16 mouse cellular contexts compared by ENCODE assay signal in genomic region chr3:33048304-33048703, GRCm38 (mm10).
DNase-seq lines count a peak whose midpoint lies in the region; ATAC-seq lines count a peak whose summit lies in the region.
"Had no signal": no experiment of that assay in that cellular context is flagged by ENCODE, and none has a peak within 500 bp of the region (broad histone marks: within the 10 kb centered on the region; RNA-seq: fewer than 3 reads in every experiment).

No protein-coding gene starts in this region.

- DNase-seq in embryonic facial prominence, embryonic 14.5 days (ENCODE audit: low spot score): peak; percentile 4
- DNase-seq in embryonic facial prominence, embryonic 10.5 days (ENCODE audit: low spot score): no peak
- no peak for DNase-seq in midbrain, embryonic 10.5 days (ENCODE audit: low spot score)
- DNase-seq in midbrain, embryonic 14.5 days: no peak
- DNase-seq in lung, postnatal 4 days: no peak
- DNase-seq in natural killer cell, adult 2 months (ENCODE audit: low spot score in 2 of 2): no peak
- DNase-seq: adrenal gland, postnatal 36 days; kidney, adult 9 months; liver, postnatal 0 days; right cerebral cortex, adult 18-20 months; thymus, postnatal 14 days had no signal

- no peaks in the 10 kb centered on the region for H3K27me3 ChIP-seq in embryonic facial prominence, embryonic 14.5 days (replicated peaks; ENCODE audit: control insufficient read depth, insufficient read depth, low read length)
- H3K27me3 ChIP-seq in embryonic facial prominence, embryonic 10.5 days (replicated peaks; ENCODE audit: low read depth, poor library complexity, severe bottlenecking): no peaks in the 10 kb centered on the region
- H3K27me3 ChIP-seq in midbrain, embryonic 10.5 days (ENCODE audit: low read depth, poor library complexity, severe bottlenecking): no peaks in the 10 kb centered on the region
- H3K27me3 ChIP-seq in midbrain, embryonic 14.5 days (ENCODE audit: control insufficient read depth, insufficient read depth, low read length): no peaks in the 10 kb centered on the region
- no peaks in the 10 kb centered on the region for H3K27me3 ChIP-seq in midbrain, embryonic 13.5 days
- H3K27me3 ChIP-seq: heart, embryonic 13.5 days; midbrain, embryonic 12.5 days; Patski; stomach, embryonic 15.5 days had no signal

- no peak overlapping the region for H3K9ac ChIP-seq in embryonic facial prominence, embryonic 14.5 days (ENCODE audit: low read depth, low read length)
- H3K9ac ChIP-seq in midbrain, embryonic 14.5 days (replicated peaks; ENCODE audit: low read length): no peak overlapping the region
- H3K9ac ChIP-seq in midbrain, embryonic 13.5 days (replicated peaks): no peak overlapping the region
- H3K9ac ChIP-seq: heart, embryonic 13.5 days; liver, postnatal 0 days; midbrain, embryonic 12.5 days; stomach, embryonic 15.5 days had no signal

- H3K4me3 ChIP-seq in embryonic facial prominence, embryonic 14.5 days (ENCODE audit: low read depth, low read length): no peak overlapping the region
- no peak overlapping the region for H3K4me3 ChIP-seq in embryonic facial prominence, embryonic 10.5 days
- no peak overlapping the region for H3K4me3 ChIP-seq in midbrain, embryonic 10.5 days
- no peak overlapping the region for H3K4me3 ChIP-seq in midbrain, embryonic 14.5 days (replicated peaks; ENCODE audit: low read depth, low read length)
- H3K4me3 ChIP-seq in midbrain, embryonic 13.5 days (replicated peaks): no peak overlapping the region
- H3K4me3 ChIP-seq: heart, embryonic 13.5 days; midbrain, embryonic 12.5 days; stomach, embryonic 15.5 days had no signal

- no peak overlapping the region for H3K27ac ChIP-seq in embryonic facial prominence, embryonic 14.5 days (replicated peaks; ENCODE audit: low read depth, low read length)
- no peak overlapping the region for H3K27ac ChIP-seq in embryonic facial prominence, embryonic 10.5 days (replicated peaks)
- H3K27ac ChIP-seq in midbrain, embryonic 10.5 days (replicated peaks): peak overlapping the region; percentile 49; the same call in 1 of the 2 replicates
- no peak overlapping the region for H3K27ac ChIP-seq in midbrain, embryonic 14.5 days (replicated peaks; ENCODE audit: low read depth, low read length)
- H3K27ac ChIP-seq in midbrain, embryonic 13.5 days: no peak overlapping the region
- H3K27ac ChIP-seq: heart, embryonic 13.5 days; midbrain, embryonic 12.5 days; stomach, embryonic 15.5 days had no signal

- no peaks in the 10 kb centered on the region for H3K4me1 ChIP-seq in embryonic facial prominence, embryonic 14.5 days (ENCODE audit: control insufficient read depth, insufficient read depth, low read length)
- H3K4me1 ChIP-seq in embryonic facial prominence, embryonic 10.5 days: no peaks in the 10 kb centered on the region
- peaks cover 9% of the 10 kb centered on the region; the same call in 1 of the 2 replicates for H3K4me1 ChIP-seq in midbrain, embryonic 10.5 days
- 0 out of 2 replicates have a peak, but pooled peaks cover 5% of the 10 kb centered on the region for H3K4me1 ChIP-seq in midbrain, embryonic 14.5 days (ENCODE audit: control insufficient read depth, insufficient read depth, low read length)
- H3K4me1 ChIP-seq in midbrain, embryonic 13.5 days (replicated peaks): peaks cover 7% of the 10 kb centered on the region
- H3K4me1 ChIP-seq: heart, embryonic 13.5 days; midbrain, embryonic 12.5 days; stomach, embryonic 15.5 days had no signal

- H3K4me2 ChIP-seq in embryonic facial prominence, embryonic 14.5 days (ENCODE audit: low read depth, low read length): no peak overlapping the region
- no peak overlapping the region for H3K4me2 ChIP-seq in midbrain, embryonic 14.5 days (ENCODE audit: low read length)
- H3K4me2 ChIP-seq in midbrain, embryonic 13.5 days (replicated peaks): no peak overlapping the region
- H3K4me2 ChIP-seq: heart, embryonic 13.5 days; midbrain, embryonic 12.5 days; stomach, embryonic 15.5 days had no signal

- 0 out of 2 replicates have a peak, but pooled peaks have one; percentile 37 for ATAC-seq in embryonic facial prominence, embryonic 14.5 days (ENCODE audit: low read depth)
- ATAC-seq in midbrain, embryonic 14.5 days (ENCODE audit: low FRiP score, low TSS enrichment): no peak
- peak; percentile 61; the same call in 1 of the 2 replicates for ATAC-seq in midbrain, embryonic 13.5 days
- ATAC-seq: liver, postnatal 0 days; Patski had no signal

- 49% methylated on average over 5 of the region's 5 CpGs for WGBS in embryonic facial prominence, embryonic 14.5 days
- 76% methylated on average over 5 of the region's 5 CpGs for WGBS in embryonic facial prominence, embryonic 10.5 days
- WGBS in midbrain, embryonic 10.5 days: 61% methylated on average over 5 of the region's 5 CpGs
- 40% methylated on average over 5 of the region's 5 CpGs for WGBS in midbrain, embryonic 14.5 days
- 58% methylated on average over 5 of the region's 5 CpGs for WGBS in midbrain, embryonic 13.5 days

- no peaks in the 10 kb centered on the region for H3K36me3 ChIP-seq in embryonic facial prominence, embryonic 14.5 days (ENCODE audit: control insufficient read depth, insufficient read depth, low read length)
- no peaks in the 10 kb centered on the region for H3K36me3 ChIP-seq in embryonic facial prominence, embryonic 10.5 days (replicated peaks)
- H3K36me3 ChIP-seq in midbrain, embryonic 10.5 days: no peaks in the 10 kb centered on the region
- H3K36me3 ChIP-seq in midbrain, embryonic 14.5 days (ENCODE audit: control insufficient read depth, insufficient read depth, low read length): no peaks in the 10 kb centered on the region
- H3K36me3 ChIP-seq in midbrain, embryonic 13.5 days: no peaks in the 10 kb centered on the region
- H3K36me3 ChIP-seq: heart, embryonic 13.5 days; midbrain, embryonic 12.5 days; stomach, embryonic 15.5 days had no signal

- H3K9me3 ChIP-seq in embryonic facial prominence, embryonic 14.5 days (ENCODE audit: control insufficient read depth, low read length): no peaks in the 10 kb centered on the region
- H3K9me3 ChIP-seq in embryonic facial prominence, embryonic 10.5 days: no peaks in the 10 kb centered on the region
- H3K9me3 ChIP-seq in midbrain, embryonic 10.5 days (replicated peaks): no peaks in the 10 kb centered on the region
- no peaks in the 10 kb centered on the region for H3K9me3 ChIP-seq in midbrain, embryonic 14.5 days (ENCODE audit: control insufficient read depth, low read length)
- no peaks in the 10 kb centered on the region for H3K9me3 ChIP-seq in midbrain, embryonic 13.5 days
- H3K9me3 ChIP-seq: heart, embryonic 13.5 days; midbrain, embryonic 12.5 days; stomach, embryonic 15.5 days had no signal
